Mouse (Mus musculus) lung, postnatal 0 days (tissue): ENCODE data around the gene Gm42742. TPM values are rescaled to one million over a fixed set of nuclear protein-coding genes. Genes with fewer than 3 reads are reported as not detected.

Source experiments
- ATAC-seq: fragments of 200-750 bp; cut with Nextera tagmentation; 2 replicates; pipeline ENCODE4 v1.8.0; 2017; ENCODE audit warnings: moderate library complexity
- DNase-seq: peaks from one replicate; pipeline ENCODE4 v3.0.0-alpha.2; 2016; ENCODE audit warnings: low spot score
- H3K27ac ChIP-seq: fragments of 300-500 bp; sonication (generic); 2 replicates; pipeline ENCODE4 v1.5.1; 2014; ENCODE audit warnings: antibody characterized with exemption, mild to moderate bottlenecking, low read length, mixed read lengths
- H3K27me3 ChIP-seq: fragments of 300-500 bp; sonication (generic); replicated peaks from 2 replicates; pipeline ENCODE4 v1.6.1; 2014; ENCODE audit warnings: low read length, mixed read lengths; ENCODE audit not compliant: insufficient read depth
- H3K36me3 ChIP-seq: fragments of 300-500 bp; sonication (generic); 2 replicates; pipeline ENCODE4 v1.6.1; 2014; ENCODE audit warnings: low read length, mixed read lengths; ENCODE audit not compliant: insufficient read depth
- H3K4me1 ChIP-seq: fragments of 300-500 bp; sonication (generic); 2 replicates; pipeline ENCODE4 v1.6.1; 2014; ENCODE audit warnings: antibody characterized with exemption, low read depth, low read length, mixed read lengths; ENCODE audit not compliant: insufficient read depth
- H3K4me2 ChIP-seq: fragments of 300-500 bp; sonication (generic); replicated peaks from 2 replicates; pipeline ENCODE4 v1.6.1; 2014; ENCODE audit warnings: low read depth, mild to moderate bottlenecking, low read length, moderate library complexity, mixed read lengths
- H3K4me3 ChIP-seq: fragments of 300-500 bp; sonication (generic); 2 replicates; pipeline ENCODE4 v1.5.1; 2014; ENCODE audit warnings: low read depth, low read length
- H3K9ac ChIP-seq: fragments of 300-500 bp; sonication (generic); replicated peaks from 2 replicates; pipeline ENCODE4 v1.6.1; 2014; ENCODE audit warnings: low read depth, mild to moderate bottlenecking
- H3K9me3 ChIP-seq: fragments of 300-500 bp; sonication (generic); 2 replicates; pipeline ENCODE4 v1.6.1; 2016; ENCODE audit warnings: low read length, mixed read lengths
- CTCF ChIP-seq: IDR thresholded peaks from 2 replicates; pipeline ENCODE4 v1.5.1; 2016; ENCODE audit warnings: antibody characterized with exemption, mild to moderate bottlenecking
- EP300 ChIP-seq: IDR thresholded peaks from 2 replicates; pipeline ENCODE4 v1.6.1; 2016; ENCODE audit warnings: antibody characterized with exemption, mild to moderate bottlenecking, control low read depth
- whole genome bisulfite sequencing: fragments of 180-500 bp; shearing (Covaris S2); extraction: QIAGEN DNeasy Blood & Tissue Kit; methylation state at CpG from one replicate; pipeline ENCODE4 v1.1.7; 2014; 5-methylcytosine and 5-hydroxymethylcytosine counted together
- polyA plus RNA-seq: library from polyadenylated mRNA; unstranded; fragments of >200 nt; fragmentation: Nextera tagmentation; extraction: Ambion mirVana; gene quantifications from 2 replicates; pipeline ENCODE4 v1.2.1, GENCODE M21; 2015

Gene Gm42742
- polyA plus RNA-seq, 1 experiment from 2014 or later: 29.3 TPM

GRCm38 (mm10) chr7:127020491-127020890, 406 bp downstream of the Gm42742 start:
- H3K27me3 ChIP-seq: no peaks in the 10 kb centered on the region
- peak overlapping the region; percentile 26 for H3K4me3 ChIP-seq
- WGBS: 25% methylated on average over 5 of the region's 5 CpGs
- H3K4me1 ChIP-seq: peaks cover 25% of the 10 kb centered on the region; the same call in 1 of the 2 replicates
- no peak for ATAC-seq
- H3K9ac ChIP-seq: 0 out of 2 replicates have a peak overlapping the region, but pooled peaks have one; percentile 20
- TF ChIP-seq CTCF: no peak
- no peak for TF ChIP-seq EP300
- H3K36me3 ChIP-seq: no peaks in the 10 kb centered on the region; the same call in 1 of the 2 replicates
- no peaks in the 10 kb centered on the region for H3K9me3 ChIP-seq
- H3K27ac ChIP-seq: peak overlapping the region; percentile 26; the same call in 1 of the 2 replicates
- peak overlapping the region; percentile 66 for H3K4me2 ChIP-seq
- no peak for DNase-seq

GRCm38 (mm10) chr7:127020031-127020430, 866 bp downstream of the Gm42742 start:
- DNase-seq: no peak
- no peaks in the 10 kb centered on the region; the same call in 1 of the 2 replicates for H3K36me3 ChIP-seq
- WGBS: 59% methylated on average over 3 of the region's 3 CpGs
- peaks cover 26% of the 10 kb centered on the region; the same call in 1 of the 2 replicates for H3K4me1 ChIP-seq
- no peaks in the 10 kb centered on the region for H3K9me3 ChIP-seq
- peak overlapping the region; percentile 66; the same call in 1 of the 2 replicates for H3K4me2 ChIP-seq
- H3K27ac ChIP-seq: no peak overlapping the region
- no peak for TF ChIP-seq CTCF
- no peak for TF ChIP-seq EP300
- 0 out of 2 replicates have a peak overlapping the region, but pooled peaks have one; percentile 20 for H3K9ac ChIP-seq
- H3K4me3 ChIP-seq: no peak overlapping the region
- no peak for ATAC-seq
- H3K27me3 ChIP-seq: no peaks in the 10 kb centered on the region

GRCm38 (mm10) chr7:127019306-127019960, 1.5 kb downstream of the Gm42742 start:
- DNase-seq (no peak), ATAC-seq (no peak)
- no peak overlapping the region for H3K9ac ChIP-seq
- peaks cover 20% of the 10 kb centered on the region; the same call in 1 of the 2 replicates for H3K4me1 ChIP-seq
- WGBS: 70% methylated on average over 13 of the region's 14 CpGs
- H3K27ac ChIP-seq: no peak overlapping the region
- no peaks in the 10 kb centered on the region; the same call in 1 of the 2 replicates for H3K36me3 ChIP-seq
- TF ChIP-seq EP300: no peak
- no peak for TF ChIP-seq CTCF
- 0 out of 2 replicates have a peak overlapping the region, but pooled peaks have one; percentile 14 for H3K4me2 ChIP-seq
- H3K9me3 ChIP-seq: no peaks in the 10 kb centered on the region
- no peak overlapping the region for H3K4me3 ChIP-seq
- H3K27me3 ChIP-seq: no peaks in the 10 kb centered on the region

GRCm38 (mm10) chr7:127018416-127019305, 2.2 kb downstream of the Gm42742 start:
- H3K9me3 ChIP-seq: no peaks in the 10 kb centered on the region
- 72% methylated on average over 15 of the region's 15 CpGs for WGBS
- peaks cover 13% of the 10 kb centered on the region; the same call in 1 of the 2 replicates for H3K4me1 ChIP-seq
- no peaks in the 10 kb centered on the region; the same call in 1 of the 2 replicates for H3K36me3 ChIP-seq
- ATAC-seq (no peak), DNase-seq (no peak)
- H3K4me2 ChIP-seq: no peak overlapping the region
- no peak overlapping the region for H3K9ac ChIP-seq
- H3K27ac ChIP-seq: peak overlapping the region; percentile 3; the same call in 1 of the 2 replicates
- TF ChIP-seq EP300: no peak
- TF ChIP-seq CTCF: no peak
- no peaks in the 10 kb centered on the region for H3K27me3 ChIP-seq
- H3K4me3 ChIP-seq: no peak overlapping the region

GRCm38 (mm10) chr7:127017950-127018345, 2.9 kb downstream of the Gm42742 start:
- ATAC-seq: no peak
- peak overlapping the region; percentile 3; the same call in 1 of the 2 replicates for H3K27ac ChIP-seq
- no peaks in the 10 kb centered on the region for H3K27me3 ChIP-seq
- no peaks in the 10 kb centered on the region; the same call in 1 of the 2 replicates for H3K36me3 ChIP-seq
- H3K4me3 ChIP-seq: no peak overlapping the region
- 31% methylated on average over 6 of the region's 6 CpGs for WGBS
- no peak overlapping the region for H3K9ac ChIP-seq
- peaks cover 9% of the 10 kb centered on the region; the same call in 1 of the 2 replicates for H3K4me1 ChIP-seq
- no peak for DNase-seq
- no peaks in the 10 kb centered on the region for H3K9me3 ChIP-seq
- no peak overlapping the region for H3K4me2 ChIP-seq
- TF ChIP-seq CTCF: no peak
- TF ChIP-seq EP300: no peak
